Mouse (Mus musculus) cerebellum, postnatal 36 days (tissue): ENCODE data around the gene Gm49368.

Experiments
- DNase-seq, 2 experiments: peaks; one replicate each; pipeline ENCODE4 v3.0.0; 2021 to 2022; ENCODE audit warnings: mixed read lengths in 2 of 2

Gene Gm49368

GRCm38 (mm10) chr7:128058576-128058975 is 3.9 kb upstream of the Gm49368 start:
- DNase-seq: no peak

- DNase-seq: no peak
Measured at GRCm38 (mm10) chr7:128059091-128059490, 3.4 kb upstream of the Gm49368 start.

DNA sequence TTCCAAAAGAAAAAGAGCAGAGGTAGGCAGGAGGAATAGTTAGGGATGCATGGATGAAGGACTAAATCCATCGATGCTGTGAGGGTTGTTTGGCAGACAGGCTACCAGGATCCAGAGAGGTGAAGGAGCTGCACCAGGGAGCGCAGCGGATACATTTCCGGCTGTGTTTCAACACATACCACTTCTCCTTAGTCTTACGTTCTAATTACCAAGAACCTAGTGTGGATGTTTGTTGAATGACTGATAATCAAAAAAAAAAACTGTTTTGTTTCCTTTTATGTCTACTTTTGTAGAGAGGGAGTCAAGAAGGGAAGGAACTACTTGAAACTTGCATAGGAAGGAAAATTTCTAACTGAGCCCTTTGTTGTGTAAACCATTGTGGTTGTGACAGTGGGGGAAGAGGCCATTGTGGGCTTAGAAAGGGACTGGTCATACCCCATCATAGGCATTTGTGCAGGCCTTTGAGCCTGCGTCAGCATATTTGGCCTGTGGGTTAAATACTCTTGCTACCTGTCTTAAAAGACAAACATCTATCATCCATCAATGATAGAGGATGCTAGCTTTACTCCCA is 813 bp downstream of the Gm49368 start:
- DNase-seq: no peak

DNA sequence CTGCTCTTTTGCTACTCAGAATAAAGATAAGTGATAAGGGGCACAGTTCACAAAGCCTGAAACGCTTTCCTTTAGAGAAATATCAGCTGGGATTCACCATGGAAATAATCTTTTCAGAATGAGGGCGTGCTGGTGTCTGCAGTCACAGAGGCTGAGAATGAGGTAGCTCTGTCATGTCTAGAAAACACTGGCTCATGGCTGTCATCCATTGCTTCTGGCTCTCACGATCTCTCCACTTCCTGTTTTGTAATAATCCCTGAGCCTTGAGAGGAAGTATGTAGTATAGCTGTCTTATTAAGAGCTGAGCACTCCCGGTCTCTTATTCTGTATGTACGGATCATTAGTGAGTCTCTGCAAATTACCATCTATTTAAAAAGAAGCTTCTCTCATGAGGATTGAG is 3.1 kb downstream of the Gm49368 start:
- DNase-seq: no peak

DNA sequence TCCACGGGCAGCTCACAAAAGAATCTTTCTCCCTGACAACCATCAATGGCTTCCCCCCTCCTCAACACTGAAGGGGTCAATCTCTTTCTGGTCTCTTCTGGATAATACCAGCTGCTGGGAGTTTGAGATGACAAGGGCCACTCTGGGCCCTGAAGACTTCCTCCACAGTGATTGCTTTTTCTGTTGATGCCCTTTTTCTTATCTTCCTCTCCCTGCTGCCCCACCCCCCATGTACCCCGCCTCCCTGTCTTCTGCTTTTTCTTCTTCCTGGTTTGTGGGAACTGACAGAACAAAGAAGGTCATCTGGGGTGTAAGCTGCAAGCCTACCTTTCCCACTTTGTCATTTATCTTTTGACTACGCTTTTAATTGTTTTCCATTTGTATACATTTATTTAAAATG is 5.4 kb downstream of the Gm49368 start:
- DNase-seq: no peak

- DNase-seq: no peak
Measured at GRCm38 (mm10) chr7:128069844-128070243, 7.4 kb downstream of the Gm49368 start.

DNA sequence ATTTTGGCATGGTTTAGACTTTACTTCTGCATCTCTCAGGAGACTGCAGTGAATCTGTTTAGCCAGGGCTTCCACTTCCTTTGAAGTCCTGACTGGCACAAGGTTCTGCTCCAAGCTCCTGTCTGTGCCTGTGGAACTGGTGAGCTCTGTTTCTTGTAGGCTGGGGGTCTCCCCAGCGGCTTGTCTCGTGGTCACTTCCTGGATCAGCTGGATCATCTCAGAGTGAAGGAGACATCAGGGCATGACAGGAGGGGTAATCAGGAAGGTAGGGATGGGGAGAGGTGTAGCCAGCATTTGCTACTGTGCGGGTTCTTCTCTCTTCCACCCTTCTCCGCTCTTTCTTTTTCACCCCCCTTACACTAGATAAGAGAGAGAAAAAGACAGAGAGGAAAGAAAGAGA is 9.3 kb downstream of the Gm49368 start:
- no peak for DNase-seq

DNA sequence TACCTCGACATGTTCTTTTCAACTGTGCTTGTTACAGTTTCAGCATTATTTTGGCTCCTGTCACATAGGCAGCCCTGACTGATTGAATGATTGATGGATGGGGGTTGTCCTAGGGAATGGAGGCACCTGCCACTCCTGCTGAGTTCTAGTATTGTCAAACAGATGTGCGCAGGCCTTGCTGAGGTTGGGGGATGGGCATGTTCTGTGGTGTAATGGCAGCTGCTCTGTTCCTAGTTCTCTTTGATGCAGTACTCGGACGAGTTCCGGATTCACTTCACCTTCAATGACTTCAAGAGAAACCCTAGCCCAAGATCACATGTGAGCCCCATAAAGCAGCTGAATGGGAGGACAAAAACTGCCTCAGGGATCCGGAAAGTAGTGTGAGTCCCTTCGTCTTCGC is 17.5 kb downstream of the Gm49368 start:
- DNase-seq: no peak

DNA sequence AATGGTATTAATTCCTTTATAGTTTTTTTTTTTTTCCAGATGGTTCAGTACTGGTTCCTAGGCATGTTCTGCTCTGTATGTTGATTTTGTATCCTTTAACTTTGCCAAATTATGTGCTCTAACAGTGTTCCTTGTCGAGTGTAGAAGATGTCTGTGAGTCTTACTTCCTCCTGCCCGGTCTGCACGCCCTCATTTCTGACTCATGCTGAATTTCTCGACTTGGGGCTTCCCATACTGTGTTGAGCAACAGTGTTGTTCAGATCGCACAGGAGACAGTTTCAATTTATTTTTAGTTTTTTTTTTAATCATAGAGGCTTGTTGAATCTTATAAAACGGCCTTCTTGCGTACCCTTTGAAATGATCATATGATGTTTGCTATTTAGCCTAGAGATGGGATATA is 26.7 kb downstream of the Gm49368 start:
- DNase-seq: no peak

GRCm38 (mm10) chr7:128098135-128098534 is 35.7 kb downstream of the Gm49368 start:
- DNase-seq: no peak

- no peak for DNase-seq
Measured at GRCm38 (mm10) chr7:128100742-128101357, 38.4 kb downstream of the Gm49368 start.

DNA sequence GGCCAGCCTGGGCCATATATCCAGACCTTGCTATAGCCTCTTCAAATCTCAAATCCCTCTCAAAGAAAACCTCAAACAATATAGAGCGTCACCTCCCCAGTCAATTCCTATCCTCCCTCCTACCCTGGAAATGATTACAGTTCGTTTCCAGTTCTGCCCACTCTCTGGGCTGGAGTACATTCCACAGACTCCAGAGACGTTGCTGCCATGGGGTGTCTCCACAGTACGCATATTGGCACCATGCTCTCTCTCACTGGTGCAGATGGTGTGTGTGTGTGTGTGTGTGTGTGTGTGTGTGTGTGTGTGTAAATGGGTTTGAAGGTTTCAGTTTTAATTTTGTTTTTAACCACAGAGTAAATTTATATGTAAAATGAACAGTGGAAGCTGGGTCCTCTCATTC is 42.8 kb downstream of the Gm49368 start:
- DNase-seq: no peak

DNA sequence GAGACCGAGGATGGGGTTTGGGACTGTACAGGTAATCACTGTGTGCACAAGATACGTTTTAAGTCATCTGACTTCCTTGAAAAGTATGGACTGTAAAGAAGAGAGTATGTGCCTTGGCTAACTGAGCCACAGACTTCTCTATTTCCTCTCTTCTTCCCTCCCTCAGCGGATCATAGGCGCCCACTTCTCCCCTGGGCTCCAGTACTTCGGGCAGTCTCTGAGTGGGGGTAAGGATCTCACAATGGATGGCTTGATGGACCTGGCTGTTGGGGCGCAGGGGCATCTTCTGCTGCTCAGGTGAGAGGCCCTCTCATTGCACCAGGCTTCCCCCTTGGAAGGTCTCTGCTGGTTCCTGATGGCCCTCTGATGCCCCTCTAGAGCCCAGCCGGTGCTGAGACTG is 45.0 kb downstream of the Gm49368 start:
- no peak for DNase-seq

- no peak for DNase-seq
Measured at GRCm38 (mm10) chr7:128110314-128110713, 47.8 kb downstream of the Gm49368 start.

- DNase-seq: no peak
Measured at GRCm38 (mm10) chr7:128112131-128112530, 49.6 kb downstream of the Gm49368 start.

GRCm38 (mm10) chr7:128114371-128115105 is 52.1 kb downstream of the Gm49368 start:
- no peak for DNase-seq

- DNase-seq: no peak
Measured at GRCm38 (mm10) chr7:128115211-128115958, 52.9 kb downstream of the Gm49368 start.

DNA sequence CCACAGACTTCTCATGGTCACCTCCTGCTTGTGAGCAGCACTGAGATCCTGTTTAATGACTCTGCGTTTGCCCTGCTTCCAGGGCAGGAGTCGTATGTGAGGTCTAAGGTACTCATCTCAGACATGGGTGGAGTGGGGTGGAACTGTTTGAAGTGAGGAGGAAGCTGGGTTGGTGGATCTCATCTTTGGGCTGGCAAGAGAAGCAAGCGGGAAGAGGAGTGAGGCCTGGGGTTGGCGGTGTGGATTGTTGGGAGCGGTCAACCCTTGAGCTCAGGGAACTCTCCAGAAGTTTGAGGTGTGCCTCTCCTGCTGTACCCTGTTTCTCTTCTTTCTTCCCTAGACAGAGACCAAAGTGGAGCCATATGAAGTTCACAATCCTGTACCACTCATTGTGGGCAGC is 53.9 kb downstream of the Gm49368 start:
- DNase-seq: no peak

- DNase-seq: no peak
Measured at GRCm38 (mm10) chr7:128119726-128120490, 57.4 kb downstream of the Gm49368 start.

DNA sequence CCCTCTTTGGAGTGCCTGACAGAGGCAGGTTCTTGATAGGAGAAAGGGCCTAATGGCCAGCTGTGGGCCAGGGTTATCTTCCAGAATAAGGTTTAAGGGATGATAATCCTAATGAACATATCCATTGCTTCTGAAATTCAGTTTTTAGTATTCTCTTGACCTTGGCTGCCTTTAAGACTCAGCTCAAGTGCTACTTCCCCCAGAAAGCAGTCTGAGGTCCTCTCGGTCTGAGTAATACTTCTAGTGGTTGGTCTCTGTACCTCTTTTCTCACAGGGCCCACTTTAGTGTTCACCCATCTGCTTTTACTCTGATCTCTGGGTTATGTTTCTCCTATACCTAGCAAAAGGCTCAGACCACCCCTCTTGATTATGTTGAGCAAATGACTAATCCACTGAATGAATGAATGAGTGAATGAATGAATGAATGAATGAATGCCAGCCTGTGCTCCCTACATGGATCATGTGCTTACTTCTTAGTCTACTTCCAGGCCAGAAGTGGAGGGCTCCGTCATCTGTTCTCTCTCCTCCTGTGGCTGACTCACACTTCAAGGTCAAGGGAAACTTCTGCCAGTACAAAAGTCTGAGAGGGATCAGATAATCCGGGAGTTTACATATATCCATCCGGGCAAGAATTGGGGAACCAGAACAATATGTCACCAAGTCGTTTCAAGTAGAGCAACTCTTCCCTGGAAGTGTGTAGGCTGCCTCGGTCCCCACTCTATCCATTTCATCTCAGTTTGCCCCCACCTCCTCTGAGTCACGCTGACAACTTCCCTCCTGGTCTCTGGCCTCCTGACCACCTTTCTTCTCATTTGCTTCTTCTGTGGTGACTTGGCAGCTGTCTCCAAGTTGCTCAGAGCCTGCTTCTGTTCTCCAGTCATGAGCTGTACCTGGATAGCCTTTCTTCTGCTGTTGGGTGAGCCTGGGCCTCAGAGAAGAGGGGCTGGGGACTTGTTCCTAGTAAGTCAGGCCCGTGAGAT is 66.5 kb downstream of the Gm49368 start, which contains the start of gene Itgax:
Gene Itgax, plus strand, starts transcription at position 807 of the 980 bp plus-strand sequence.
- no peak for DNase-seq

DNA sequence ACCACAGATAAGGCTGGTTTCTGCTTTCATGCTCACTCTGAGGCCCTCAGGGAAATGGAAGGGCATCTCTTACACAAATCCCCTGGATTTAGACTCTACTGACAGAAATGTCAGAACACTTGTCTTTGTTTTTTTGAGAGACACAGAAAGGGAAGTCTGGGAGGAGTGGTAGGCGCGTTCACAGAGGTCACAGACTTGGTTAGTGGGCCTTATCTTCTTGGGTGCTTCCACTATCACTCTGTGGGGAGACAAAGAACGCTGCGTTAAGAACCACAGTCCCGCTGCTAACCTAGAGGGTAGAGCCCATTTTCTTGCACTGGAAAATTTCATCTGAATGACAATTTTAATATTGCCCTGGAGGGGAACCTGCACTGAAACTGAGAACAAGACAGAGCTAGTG is 69.7 kb downstream of the Gm49368 start:
- DNase-seq: no peak
